In the genomic region with DNA sequence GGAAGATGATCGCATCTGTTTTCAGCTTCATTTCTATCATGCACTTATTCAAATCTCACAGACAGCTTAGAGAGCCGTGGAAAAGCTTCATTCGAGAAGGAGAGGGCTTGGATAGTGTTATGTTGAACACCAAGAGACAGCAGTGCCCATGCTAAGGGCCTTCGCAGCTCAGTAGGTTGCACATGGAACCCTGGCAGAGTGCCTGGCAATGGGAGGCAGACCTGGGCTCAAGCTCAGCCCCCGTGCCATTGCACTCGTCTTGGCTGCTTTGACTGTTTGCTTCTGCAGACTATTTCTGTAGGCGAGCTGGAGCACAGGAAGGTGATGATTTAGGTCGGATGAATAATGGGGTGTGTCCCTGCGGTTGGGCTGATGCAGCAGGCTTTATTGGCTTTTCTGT, we compare ENCODE assay signal across 9 mouse cellular contexts. TPM values are rescaled to one million over a fixed set of nuclear protein-coding genes. Genes with fewer than 3 reads are reported as not detected.
DNase-seq lines count a peak whose midpoint lies in the region; ATAC-seq and TF ChIP-seq lines count a peak whose summit lies in the region.
"Had no signal": no experiment of that assay in that cellular context is flagged by ENCODE, and none has a peak within 500 bp of the region (broad histone marks: within the 10 kb centered on the region; RNA-seq: fewer than 3 reads in every experiment).

No protein-coding gene starts in this region.

- DNase-seq in heart, adult 11 months: peak; percentile 90
- no peak for DNase-seq in heart, embryonic 10.5 days (ENCODE audit: low spot score)
- DNase-seq in urinary bladder, postnatal 14 days (ENCODE audit: low spot score): peak; percentile 29
- DNase-seq in urinary bladder, postnatal 25 days (ENCODE audit: low spot score): no peak
- no peak for DNase-seq in embryo, embryonic 10.5 days (ENCODE audit: low spot score)
- DNase-seq in stomach, postnatal 0 days (ENCODE audit: low spot score): no peak

- TF ChIP-seq CTCF in stomach, postnatal 0 days (IDR thresholded peaks at IDR 0.05; ENCODE audit: low read depth): no peak

- no peak overlapping the region for H3K4me2 ChIP-seq in hindbrain, embryonic 16.5 days (ENCODE audit: low read length)
- no peak overlapping the region for H3K4me2 ChIP-seq in limb, embryonic 15.5 days
- no peak overlapping the region for H3K4me2 ChIP-seq in stomach, postnatal 0 days (replicated peaks; ENCODE audit: low read depth)
- H3K4me2 ChIP-seq: neural tube, embryonic 12.5 days had no signal

- no peak overlapping the region for H3K4me3 ChIP-seq in heart, embryonic 10.5 days
- H3K4me3 ChIP-seq in hindbrain, embryonic 16.5 days (ENCODE audit: low read length): no peak overlapping the region
- H3K4me3 ChIP-seq in limb, embryonic 15.5 days: no peak overlapping the region
- H3K4me3 ChIP-seq in stomach, postnatal 0 days (ENCODE audit: low read depth, low read length): no peak overlapping the region
- H3K4me3 ChIP-seq: neural tube, embryonic 12.5 days had no signal

- H3K27me3 ChIP-seq in heart, embryonic 10.5 days (ENCODE audit: insufficient read depth, poor library complexity, severe bottlenecking): no peaks in the 10 kb centered on the region
- no peaks in the 10 kb centered on the region for H3K27me3 ChIP-seq in hindbrain, embryonic 16.5 days (replicated peaks; ENCODE audit: control insufficient read depth, insufficient read depth, low read length)
- H3K27me3 ChIP-seq in limb, embryonic 15.5 days: no peaks in the 10 kb centered on the region
- no peaks in the 10 kb centered on the region for H3K27me3 ChIP-seq in stomach, postnatal 0 days (ENCODE audit: control insufficient read depth, insufficient read depth, low read length)
- H3K27me3 ChIP-seq: neural tube, embryonic 12.5 days had no signal

- H3K4me1 ChIP-seq in heart, embryonic 10.5 days: peaks cover 5% of the 10 kb centered on the region; the same call in 1 of the 2 replicates
- peaks cover 24% of the 10 kb centered on the region for H3K4me1 ChIP-seq in hindbrain, embryonic 16.5 days (ENCODE audit: control insufficient read depth, insufficient read depth, low read depth, low read length)
- peaks cover 16% of the 10 kb centered on the region; the same call in 1 of the 2 replicates for H3K4me1 ChIP-seq in limb, embryonic 15.5 days
- H3K4me1 ChIP-seq in stomach, postnatal 0 days (replicated peaks; ENCODE audit: control insufficient read depth, insufficient read depth): no peaks in the 10 kb centered on the region

- ATAC-seq in hindbrain, embryonic 16.5 days: peak; percentile 70
- no peak for ATAC-seq in limb, embryonic 15.5 days (ENCODE audit: insufficient number of reproducible peaks, low FRiP score, low TSS enrichment, low read depth)
- ATAC-seq in stomach, postnatal 0 days (ENCODE audit: low FRiP score, low TSS enrichment): no peak

- H3K36me3 ChIP-seq in heart, embryonic 10.5 days: peaks cover 17% of the 10 kb centered on the region
- H3K36me3 ChIP-seq in hindbrain, embryonic 16.5 days (ENCODE audit: control insufficient read depth, insufficient read depth, low read length): no peaks in the 10 kb centered on the region
- H3K36me3 ChIP-seq in limb, embryonic 15.5 days: peaks cover 21% of the 10 kb centered on the region
- H3K36me3 ChIP-seq in stomach, postnatal 0 days (ENCODE audit: control insufficient read depth, insufficient read depth, low read length): peaks cover 4% of the 10 kb centered on the region; the same call in 1 of the 2 replicates

- no peak overlapping the region for H3K27ac ChIP-seq in heart, embryonic 10.5 days
- peak overlapping the region; percentile 39; the same call in 1 of the 2 replicates for H3K27ac ChIP-seq in hindbrain, embryonic 16.5 days (ENCODE audit: low read depth, low read length)
- 0 out of 2 replicates have a peak overlapping the region, but pooled peaks have one; percentile 6 for H3K27ac ChIP-seq in limb, embryonic 15.5 days
- no peak overlapping the region for H3K27ac ChIP-seq in stomach, postnatal 0 days (replicated peaks)
- H3K27ac ChIP-seq: neural tube, embryonic 12.5 days had no signal

- WGBS in heart, embryonic 10.5 days: 73% methylated on average over 9 of the region's 9 CpGs
- 58% methylated on average over 9 of the region's 9 CpGs for WGBS in hindbrain, embryonic 16.5 days
- 52% methylated on average over 9 of the region's 9 CpGs for WGBS in limb, embryonic 15.5 days
- WGBS in stomach, postnatal 0 days: 46% methylated on average over 9 of the region's 9 CpGs

- no peak for TF ChIP-seq EP300 in stomach, postnatal 0 days (optimal IDR thresholded peaks at IDR 0.05)

- H3K9ac ChIP-seq in hindbrain, embryonic 16.5 days (ENCODE audit: low read depth, low read length): no peak overlapping the region
- H3K9ac ChIP-seq in limb, embryonic 15.5 days: no peak overlapping the region
- H3K9ac ChIP-seq in stomach, postnatal 0 days (ENCODE audit: low read length): no peak overlapping the region
- H3K9ac ChIP-seq: neural tube, embryonic 12.5 days had no signal

- H3K9me3 ChIP-seq in heart, embryonic 10.5 days: no peaks in the 10 kb centered on the region
- H3K9me3 ChIP-seq in hindbrain, embryonic 16.5 days (ENCODE audit: control insufficient read depth, low read length): no peaks in the 10 kb centered on the region
- no peaks in the 10 kb centered on the region for H3K9me3 ChIP-seq in limb, embryonic 15.5 days
- H3K9me3 ChIP-seq in stomach, postnatal 0 days (ENCODE audit: control insufficient read depth, low read length): no peaks in the 10 kb centered on the region
- H3K9me3 ChIP-seq: neural tube, embryonic 12.5 days had no signal

RNA-seq across cellular contexts. Expression of a gene that starts 14.4 kb away (rescaled TPM):
- polyA plus RNA-seq in heart, embryonic 10.5 days (2016; fragmentation: Nextera tagmentation; extraction: Ambion mirVana): 10.6 and 10.8 TPM in 2 replicates
- 7.9 and 9.7 TPM in 2 replicates for polyA plus RNA-seq in hindbrain, embryonic 16.5 days (2015; fragmentation: Nextera tagmentation; extraction: Ambion mirVana)
- polyA plus RNA-seq in limb, embryonic 15.5 days (2015; fragmentation: Nextera tagmentation; extraction: Ambion mirVana): 13.7 and 16.5 TPM in 2 replicates
- polyA plus RNA-seq in stomach, postnatal 0 days (2015; fragmentation: Nextera tagmentation; extraction: Ambion mirVana): 5.2 and 5.5 TPM in 2 replicates

RNA-seq across cellular contexts. Expression of a gene that starts 40.6 kb away (rescaled TPM):
- 10.1 and 12.6 TPM in 2 replicates for polyA plus RNA-seq in heart, embryonic 10.5 days (2016; fragmentation: Nextera tagmentation; extraction: Ambion mirVana)
- polyA plus RNA-seq in hindbrain, embryonic 16.5 days (2015; fragmentation: Nextera tagmentation; extraction: Ambion mirVana): 26.6 and 35.5 TPM in 2 replicates
- 7.3 and 9.9 TPM in 2 replicates for polyA plus RNA-seq in limb, embryonic 15.5 days (2015; fragmentation: Nextera tagmentation; extraction: Ambion mirVana)
- 2.4 and 2.6 TPM in 2 replicates for polyA plus RNA-seq in stomach, postnatal 0 days (2015; fragmentation: Nextera tagmentation; extraction: Ambion mirVana)

RNA-seq across cellular contexts. Expression of a gene that starts 45.4 kb away (rescaled TPM):
- 33.2 and 43.6 TPM in 2 replicates for polyA plus RNA-seq in heart, embryonic 10.5 days (2016; fragmentation: Nextera tagmentation; extraction: Ambion mirVana)
- polyA plus RNA-seq in hindbrain, embryonic 16.5 days (2015; fragmentation: Nextera tagmentation; extraction: Ambion mirVana): 36.4 and 45.2 TPM in 2 replicates
- polyA plus RNA-seq in limb, embryonic 15.5 days (2015; fragmentation: Nextera tagmentation; extraction: Ambion mirVana): 40.1 and 41.5 TPM in 2 replicates
- polyA plus RNA-seq in stomach, postnatal 0 days (2015; fragmentation: Nextera tagmentation; extraction: Ambion mirVana): 13.8 and 13.9 TPM in 2 replicates

Comparison
In these comparisons a context has a peak if more than half of its experiments do, and no peak if none do; other contexts are left out.
1. DNase-seq: peak in heart, adult 11 months (single experiment) and urinary bladder, postnatal 14 days (single experiment); none in heart, embryonic 10.5 days (single experiment), urinary bladder, postnatal 25 days (single experiment), embryo, embryonic 10.5 days (single experiment) and stomach, postnatal 0 days (single experiment).
2. H3K27ac ChIP-seq: peak in hindbrain, embryonic 16.5 days (single experiment) and limb, embryonic 15.5 days (single experiment); none in heart, embryonic 10.5 days (single experiment) and stomach, postnatal 0 days (single experiment).